Mouse (Mus musculus) layer of hippocampus, adult 18-20 months (tissue): ENCODE measurements around the gene Sowahb. TPM values are rescaled to one million over a fixed set of nuclear protein-coding genes. Genes with fewer than 3 reads are reported as not detected.

Experiments used
- DNase-seq, 2 experiments: peaks; one replicate each; pipeline ENCODE4 v3.0.0; 2022; ENCODE audit warnings: low spot score in 2 of 2
- long read RNA-seq: library from polyadenylated mRNA; stranded (forward); transcript quantifications from one replicate; pipeline ENCODE4 v2.0.0, GENCODE M21; 2021
- total RNA-seq, 2 experiments: library from RNA; stranded (reverse); gene quantifications; 2 replicates each; pipeline ENCODE4 v1.2.3; 2021

Gene Sowahb
- 1 to 10 TPM; 2.8 to 3.8 TPM for total RNA-seq
- long read RNA-seq, partial matches to known transcripts: 0 of 4 reads
- long read RNA-seq, other reads (novel, unspliced or antisense): 0 of 4 reads

- DNase-seq: no peak
Measured at GRCm38 (mm10) chr5:93044584-93045370, at the start of gene Sowahb. Gene Sowahb (minus strand): TSS chr5:93045022.

GRCm38 (mm10) chr5:93093638-93094527, 49.1 kb upstream of the Sowahb start:
- DNase-seq: peak in 1 of 2 experiments; percentile 44

- peak; percentile 93 to 96 for DNase-seq
Measured at GRCm38 (mm10) chr5:93092857-93093622, 48.2 kb upstream of the Sowahb start, which contains the start of gene Sept11. Gene Sept11 (plus strand): TSS chr5:93093437.

GRCm38 (mm10) chr5:93092147-93092781, 47.4 kb upstream of the Sowahb start:
- DNase-seq: peak in 1 of 2 experiments; percentile 37

GRCm38 (mm10) chr5:93091266-93091665, 46.4 kb upstream of the Sowahb start:
- DNase-seq: no peak

GRCm38 (mm10) chr5:93085900-93086299, 41.1 kb upstream of the Sowahb start:
- no peak for DNase-seq

- peak in 1 of 2 experiments; percentile 22 for DNase-seq
Measured at GRCm38 (mm10) chr5:93085015-93085598, 40.3 kb upstream of the Sowahb start.

- no peak for DNase-seq
Measured at GRCm38 (mm10) chr5:93079596-93079995, 34.8 kb upstream of the Sowahb start.

- DNase-seq: no peak
Measured at GRCm38 (mm10) chr5:93077661-93078323, 33.0 kb upstream of the Sowahb start.

- no peak for DNase-seq
Measured at GRCm38 (mm10) chr5:93060865-93061264, 16.0 kb upstream of the Sowahb start.

GRCm38 (mm10) chr5:93053606-93054397, 9.0 kb upstream of the Sowahb start:
- DNase-seq: peak in 1 of 2 experiments; percentile 27

- peak; percentile 18 to 56 for DNase-seq
Measured at GRCm38 (mm10) chr5:93051951-93052350, 7.1 kb upstream of the Sowahb start.

- no peak for DNase-seq
Measured at GRCm38 (mm10) chr5:93051041-93051440, 6.2 kb upstream of the Sowahb start.

- no peak for DNase-seq
Measured at GRCm38 (mm10) chr5:93049971-93050370, 5.1 kb upstream of the Sowahb start.

- DNase-seq: no peak
Measured at GRCm38 (mm10) chr5:93048481-93049240, 3.8 kb upstream of the Sowahb start.

- no peak for DNase-seq
Measured at GRCm38 (mm10) chr5:93046306-93046845, 1.6 kb upstream of the Sowahb start.

- DNase-seq: no peak
Measured at GRCm38 (mm10) chr5:93045371-93045714, 521 bp upstream of the Sowahb start.
